Mouse (Mus musculus) right cerebral cortex, postnatal 36 days (tissue): ENCODE measurements around the gene Olfr374.
"Not testable (repeated sequence)": the region's sequence is repeated elsewhere in the genome, so short reads cannot be mapped to it uniquely, and the experiment has no call there.

Experiments used
- DNase-seq, 2 experiments: peaks; one replicate each; pipeline ENCODE4 v3.0.0; 2022; ENCODE audit warnings: low spot score in 2 of 2, mixed read lengths in 1 of 2

Gene Olfr374

GRCm38 (mm10) chr8:72106740-72107139 lies at the start of gene Olfr374:
Olfr374 (plus strand) TSS chr8:72107040.
- no peak for DNase-seq

- not testable (repeated sequence) for DNase-seq
These were observed 49.2 kb upstream of the Olfr374 start for GRCm38 (mm10) chr8:72057643-72058042.

- DNase-seq: not testable (repeated sequence)
These were observed 39.9 kb upstream of the Olfr374 start for GRCm38 (mm10) chr8:72066819-72067399.

GRCm38 (mm10) chr8:72082877-72083276 lies 24.0 kb upstream of the Olfr374 start, which contains the start of gene Olfr373:
Olfr373 (plus strand) TSS chr8:72083177.
- not testable (repeated sequence) for DNase-seq

- no peak for DNase-seq
These were observed 22.1 kb upstream of the Olfr374 start for GRCm38 (mm10) chr8:72084744-72085143.

GRCm38 (mm10) chr8:72087611-72088010 lies 19.2 kb upstream of the Olfr374 start:
- not testable (repeated sequence) for DNase-seq

- not testable (repeated sequence) for DNase-seq
These were observed 10.1 kb upstream of the Olfr374 start for GRCm38 (mm10) chr8:72096721-72097120.

- DNase-seq: not testable (repeated sequence)
These were observed 7.3 kb upstream of the Olfr374 start for GRCm38 (mm10) chr8:72099377-72100103.

- no peak for DNase-seq
These were observed 1.7 kb upstream of the Olfr374 start for GRCm38 (mm10) chr8:72105165-72105564.

- DNase-seq: no peak
These were observed 4.0 kb downstream of the Olfr374 start for GRCm38 (mm10) chr8:72110876-72111275.

GRCm38 (mm10) chr8:72112486-72112885 lies 5.6 kb downstream of the Olfr374 start:
- DNase-seq: no peak

- DNase-seq: no peak
These were observed 8.4 kb downstream of the Olfr374 start for GRCm38 (mm10) chr8:72115202-72115601.

GRCm38 (mm10) chr8:72118616-72119015 lies 11.8 kb downstream of the Olfr374 start:
- no peak for DNase-seq

- not testable (repeated sequence) for DNase-seq
These were observed 14.6 kb downstream of the Olfr374 start for GRCm38 (mm10) chr8:72121486-72121885.

- DNase-seq: no peak
These were observed 15.2 kb downstream of the Olfr374 start for GRCm38 (mm10) chr8:72121997-72122396.

- DNase-seq: no peak
These were observed 21.0 kb downstream of the Olfr374 start for GRCm38 (mm10) chr8:72127834-72128233.

- no peak for DNase-seq
These were observed 24.4 kb downstream of the Olfr374 start for GRCm38 (mm10) chr8:72131251-72131650.

- no peak for DNase-seq
These were observed 25.1 kb downstream of the Olfr374 start for GRCm38 (mm10) chr8:72131901-72132300.

GRCm38 (mm10) chr8:72132417-72132816 lies 25.6 kb downstream of the Olfr374 start:
- DNase-seq: no peak

GRCm38 (mm10) chr8:72132891-72133290 lies 26.1 kb downstream of the Olfr374 start:
- DNase-seq: no peak

- no peak for DNase-seq
These were observed 26.7 kb downstream of the Olfr374 start for GRCm38 (mm10) chr8:72133507-72133906.

- peak; percentile 8 to 25 for DNase-seq
These were observed 28.1 kb downstream of the Olfr374 start, which contains the start of gene Tpm4 for GRCm38 (mm10) chr8:72134756-72135445. Tpm4 (plus strand) TSS chr8:72134975.
